Mouse (Mus musculus): ENCODE data around the gene Ifngr1. TPM values are rescaled to one million over a fixed set of nuclear protein-coding genes. Genes with fewer than 3 reads are reported as not detected.
"Not testable (repeated sequence)": the region's sequence is repeated elsewhere in the genome, so short reads cannot be mapped to it uniquely, and the experiment has no call there.

The Ifngr1 gene
- polyA plus RNA-seq, 1 experiment from 2014 or later, result 26.5 TPM

GRCm38 (mm10) chr10:19594201-19594905, 2.6 kb downstream of the Ifngr1 start:
- Histone ChIP-seq H3K36me3 (ENCODE audit: control insufficient read depth, insufficient read depth, low read length) (no peaks in the 10 kb centered on the region), H3K4me1 (ENCODE audit: control insufficient read depth, insufficient read depth, low read depth, low read length) (peaks cover 10% of the 10 kb centered on the region), H3K9me3 (ENCODE audit: control insufficient read depth, low read length) (no peaks in the 10 kb centered on the region), H3K27me3 (replicated peaks; ENCODE audit: control insufficient read depth, insufficient read depth, low read length) (no peaks in the 10 kb centered on the region), H3K4me2 (ENCODE audit: low read length) (no peak overlapping the region), H3K9ac (ENCODE audit: low read depth, low read length) (no peak overlapping the region), H3K4me3 (ENCODE audit: low read length) (no peak overlapping the region), H3K27ac (ENCODE audit: low read depth, low read length) (no peak overlapping the region)
- ATAC-seq, result no peak
- WGBS, result 85% methylated on average over 3 of the region's 3 CpGs

- 89% methylated on average over 4 of the region's 4 CpGs for WGBS
- Histone ChIP-seq H3K27ac (ENCODE audit: low read depth, low read length) (no peak overlapping the region), H3K9ac (ENCODE audit: low read depth, low read length) (no peak overlapping the region), H3K4me3 (ENCODE audit: low read length) (no peak overlapping the region), H3K4me1 (ENCODE audit: control insufficient read depth, insufficient read depth, low read depth, low read length) (peaks cover 10% of the 10 kb centered on the region), H3K9me3 (ENCODE audit: control insufficient read depth, low read length) (no peaks in the 10 kb centered on the region), H3K36me3 (ENCODE audit: control insufficient read depth, insufficient read depth, low read length) (peaks cover 5% of the 10 kb centered on the region), H3K4me2 (ENCODE audit: low read length) (no peak overlapping the region), H3K27me3 (replicated peaks; ENCODE audit: control insufficient read depth, insufficient read depth, low read length) (no peaks in the 10 kb centered on the region)
- ATAC-seq, result no peak
Observed at GRCm38 (mm10) chr10:19596866-19597265, 5.1 kb downstream of the Ifngr1 start.

- WGBS, result 85% methylated on average over 11 of the region's 11 CpGs
- H3K9ac ChIP-seq (ENCODE audit: low read depth, low read length), result no peak overlapping the region
- ATAC-seq, result no peak
Observed at GRCm38 (mm10) chr10:19598091-19598490, 6.3 kb downstream of the Ifngr1 start.

GRCm38 (mm10) chr10:19599331-19600092, 7.8 kb downstream of the Ifngr1 start:
- ATAC-seq, result no peak
- no peak overlapping the region for H3K4me3 ChIP-seq (ENCODE audit: low read length)
- no peaks in the 10 kb centered on the region for H3K27me3 ChIP-seq (replicated peaks; ENCODE audit: control insufficient read depth, insufficient read depth, low read length)
- peaks cover 15% of the 10 kb centered on the region for H3K36me3 ChIP-seq (ENCODE audit: control insufficient read depth, insufficient read depth, low read length)
- WGBS, result 60% methylated on average over 6 of the region's 6 CpGs
- no peak overlapping the region for H3K27ac ChIP-seq (ENCODE audit: low read depth, low read length)
- H3K9ac ChIP-seq (ENCODE audit: low read depth, low read length), result no peak overlapping the region
- no peak overlapping the region for H3K4me2 ChIP-seq (ENCODE audit: low read length)
- no peaks in the 10 kb centered on the region for H3K9me3 ChIP-seq (ENCODE audit: control insufficient read depth, low read length)
- no peaks in the 10 kb centered on the region for H3K4me1 ChIP-seq (ENCODE audit: control insufficient read depth, insufficient read depth, low read depth, low read length)

More at GRCm38 (mm10) chr10:19598091-19598490, 6.3 kb downstream of the Ifngr1 start:
- no peak overlapping the region for H3K27ac ChIP-seq (ENCODE audit: low read depth, low read length)
- H3K4me3 ChIP-seq (ENCODE audit: low read length), result no peak overlapping the region
- H3K36me3 ChIP-seq (ENCODE audit: control insufficient read depth, insufficient read depth, low read length), result peaks cover 13% of the 10 kb centered on the region
- H3K27me3 ChIP-seq (replicated peaks; ENCODE audit: control insufficient read depth, insufficient read depth, low read length), result no peaks in the 10 kb centered on the region
- H3K4me2 ChIP-seq (ENCODE audit: low read length), result no peak overlapping the region
- no peaks in the 10 kb centered on the region for H3K9me3 ChIP-seq (ENCODE audit: control insufficient read depth, low read length)
- peaks cover 3% of the 10 kb centered on the region for H3K4me1 ChIP-seq (ENCODE audit: control insufficient read depth, insufficient read depth, low read depth, low read length)

GRCm38 (mm10) chr10:19600093-19600420, 8.3 kb downstream of the Ifngr1 start:
- Histone ChIP-seq H3K4me2 (ENCODE audit: low read length) (no peak overlapping the region), H3K27ac (ENCODE audit: low read depth, low read length) (no peak overlapping the region), H3K9me3 (ENCODE audit: control insufficient read depth, low read length) (no peaks in the 10 kb centered on the region), H3K4me1 (ENCODE audit: control insufficient read depth, insufficient read depth, low read depth, low read length) (no peaks in the 10 kb centered on the region), H3K36me3 (ENCODE audit: control insufficient read depth, insufficient read depth, low read length) (peaks cover 16% of the 10 kb centered on the region), H3K9ac (ENCODE audit: low read depth, low read length) (no peak overlapping the region), H3K27me3 (replicated peaks; ENCODE audit: control insufficient read depth, insufficient read depth, low read length) (no peaks in the 10 kb centered on the region), H3K4me3 (ENCODE audit: low read length) (no peak overlapping the region)
- 61% methylated on average over 3 of the region's 3 CpGs for WGBS
- no peak for ATAC-seq

- not testable (repeated sequence) for H3K27ac ChIP-seq (ENCODE audit: low read depth, low read length); H3K4me1 ChIP-seq (ENCODE audit: control insufficient read depth, insufficient read depth, low read depth, low read length); H3K4me3 ChIP-seq (ENCODE audit: low read length); H3K4me2 ChIP-seq (ENCODE audit: low read length); ATAC-seq; H3K27me3 ChIP-seq (replicated peaks; ENCODE audit: control insufficient read depth, insufficient read depth, low read length); H3K9me3 ChIP-seq (ENCODE audit: control insufficient read depth, low read length); H3K9ac ChIP-seq (ENCODE audit: low read depth, low read length)
- peaks cover 18% of the 10 kb centered on the region for H3K36me3 ChIP-seq (ENCODE audit: control insufficient read depth, insufficient read depth, low read length)
- 7% methylated on average over 1 of the region's 1 CpGs for whole genome bisulfite sequencing
Observed at GRCm38 (mm10) chr10:19601502-19601901, 9.8 kb downstream of the Ifngr1 start.

GRCm38 (mm10) chr10:19603231-19603630, 11.5 kb downstream of the Ifngr1 start:
- no peak for ATAC-seq
- Histone ChIP-seq H3K4me1 (ENCODE audit: control insufficient read depth, insufficient read depth, low read depth, low read length) (no peaks in the 10 kb centered on the region), H3K4me2 (ENCODE audit: low read length) (no peak overlapping the region), H3K36me3 (ENCODE audit: control insufficient read depth, insufficient read depth, low read length) (peaks cover 18% of the 10 kb centered on the region), H3K27me3 (replicated peaks; ENCODE audit: control insufficient read depth, insufficient read depth, low read length) (no peaks in the 10 kb centered on the region), H3K4me3 (ENCODE audit: low read length) (no peak overlapping the region), H3K27ac (ENCODE audit: low read depth, low read length) (no peak overlapping the region), H3K9me3 (ENCODE audit: control insufficient read depth, low read length) (no peaks in the 10 kb centered on the region), H3K9ac (ENCODE audit: low read depth, low read length) (no peak overlapping the region)
- WGBS, result 94% methylated on average over 6 of the region's 6 CpGs

- H3K27ac ChIP-seq (ENCODE audit: low read depth, low read length), result no peak overlapping the region
- WGBS, result 42% methylated on average over 14 of the region's 14 CpGs
- H3K27me3 ChIP-seq (replicated peaks; ENCODE audit: control insufficient read depth, insufficient read depth, low read length), result no peaks in the 10 kb centered on the region
- H3K4me1 ChIP-seq (ENCODE audit: control insufficient read depth, insufficient read depth, low read depth, low read length), result no peaks in the 10 kb centered on the region
- H3K9ac ChIP-seq (ENCODE audit: low read depth, low read length), result no peak overlapping the region
- no peak for ATAC-seq
- H3K4me3 ChIP-seq (ENCODE audit: low read length), result no peak overlapping the region
- H3K36me3 ChIP-seq (ENCODE audit: control insufficient read depth, insufficient read depth, low read length), result peaks cover 9% of the 10 kb centered on the region
- H3K9me3 ChIP-seq (ENCODE audit: control insufficient read depth, low read length), result no peaks in the 10 kb centered on the region
- H3K4me2 ChIP-seq (ENCODE audit: low read length), result no peak overlapping the region
Observed at GRCm38 (mm10) chr10:19609125-19609524, 17.4 kb downstream of the Ifngr1 start.

- no peaks in the 10 kb centered on the region for H3K4me1 ChIP-seq (ENCODE audit: control insufficient read depth, insufficient read depth, low read depth, low read length)
- 59% methylated on average over 2 of the region's 2 CpGs for WGBS
- H3K4me2 ChIP-seq (ENCODE audit: low read length), result no peak overlapping the region
- no peaks in the 10 kb centered on the region for H3K27me3 ChIP-seq (replicated peaks; ENCODE audit: control insufficient read depth, insufficient read depth, low read length)
- H3K4me3 ChIP-seq (ENCODE audit: low read length), result no peak overlapping the region
- H3K36me3 ChIP-seq (ENCODE audit: control insufficient read depth, insufficient read depth, low read length), result peaks cover 7% of the 10 kb centered on the region
- no peak for ATAC-seq
- no peak overlapping the region for H3K27ac ChIP-seq (ENCODE audit: low read depth, low read length)
- no peaks in the 10 kb centered on the region for H3K9me3 ChIP-seq (ENCODE audit: control insufficient read depth, low read length)
- H3K9ac ChIP-seq (ENCODE audit: low read depth, low read length), result no peak overlapping the region
Observed at GRCm38 (mm10) chr10:19611616-19612015, 19.9 kb downstream of the Ifngr1 start.

Data from hindbrain, embryonic 16.5 days (tissue).